Mouse (Mus musculus): ENCODE measurements around the gene Olfr1233.

Olfr1233 gene

DNA sequence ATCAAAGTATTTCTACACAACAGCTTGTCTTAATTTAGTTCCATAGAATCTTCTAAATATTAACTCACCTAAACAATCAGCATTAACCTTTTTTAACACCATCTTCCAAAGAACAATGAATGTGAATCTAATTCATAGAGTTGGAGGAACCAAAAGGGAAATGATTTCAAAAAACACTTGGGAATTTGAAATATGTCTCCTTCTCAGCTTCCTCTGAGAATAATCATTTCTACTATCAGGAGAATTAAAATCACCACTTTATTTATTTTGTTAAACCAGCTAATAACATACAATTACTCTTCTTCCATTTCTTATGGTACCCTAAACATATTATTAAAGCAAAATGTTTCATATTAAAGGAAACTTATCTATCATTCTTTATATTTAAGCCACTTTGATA is at the start of gene Olfr1233:
Olfr1233 (minus strand) TSS at position 101 of the 400 bp plus-strand sequence.
- no peak for DNase-seq (ENCODE audit: low spot score in 2 of 2)

DNA sequence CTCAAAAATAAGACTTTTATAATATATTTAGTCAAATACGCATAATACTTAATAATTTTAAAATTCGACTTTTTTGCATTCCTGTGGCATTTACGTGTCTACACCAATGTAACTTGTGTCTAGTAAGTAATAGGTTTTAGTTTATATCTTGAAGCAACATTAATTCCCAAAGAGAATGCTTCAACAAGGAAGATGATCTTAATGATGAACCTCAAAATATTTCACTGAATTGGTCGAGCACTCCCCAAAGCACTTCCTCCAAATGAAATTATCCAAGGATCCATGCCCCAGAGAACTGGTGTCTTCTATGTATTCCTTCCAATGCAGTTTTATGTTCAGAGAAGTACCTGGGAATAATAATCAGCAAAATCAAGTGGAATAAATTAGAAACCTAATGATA is 22.6 kb upstream of the Olfr1233 start, which contains the start of gene Olfr1234:
Olfr1234 (minus strand) TSS at position 101 of the 400 bp plus-strand sequence.
- no peak for DNase-seq (ENCODE audit: low spot score in 2 of 2)

DNA sequence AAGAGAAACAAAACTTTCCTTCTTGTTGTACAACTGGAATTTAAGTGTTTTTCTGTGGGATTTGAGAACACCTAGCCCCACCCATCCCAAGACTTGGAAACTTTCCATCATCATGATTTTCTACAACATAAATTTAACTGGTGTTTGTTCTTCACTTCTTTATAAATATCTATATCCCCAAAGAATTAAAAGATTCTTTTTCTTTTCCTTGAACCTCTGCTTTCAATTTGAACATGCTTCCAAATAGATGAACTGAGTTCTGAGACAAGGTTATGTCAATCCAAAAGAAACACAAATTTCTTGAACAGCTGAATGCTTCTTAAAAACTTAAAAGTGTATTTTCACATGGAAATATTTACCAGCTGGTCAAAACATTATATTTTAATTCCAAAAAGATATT is 12.6 kb downstream of the Olfr1233 start, which contains the start of gene Olfr1232:
Olfr1232 (minus strand) TSS at position 101 of the 400 bp plus-strand sequence.
- DNase-seq (ENCODE audit: low spot score in 2 of 2) = no peak

DNA sequence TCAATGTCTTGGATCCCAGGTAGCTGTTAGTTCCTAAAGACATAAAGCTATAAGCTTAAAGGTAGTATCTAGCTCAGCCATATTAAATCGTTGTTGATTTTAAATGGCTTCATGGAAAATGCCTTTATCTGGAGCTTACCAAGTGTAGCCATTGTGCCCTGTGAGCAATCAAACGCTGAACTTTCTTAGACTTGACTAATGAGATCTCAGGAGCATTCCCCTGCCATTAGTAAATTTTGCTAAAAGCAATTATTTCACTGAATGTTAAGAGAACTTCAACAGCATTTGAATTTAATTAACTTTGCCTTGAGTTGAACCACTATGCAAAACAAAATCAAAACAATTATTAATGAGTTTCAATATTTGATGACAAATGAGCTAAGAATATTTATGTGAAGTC is 35.2 kb downstream of the Olfr1233 start, which contains the start of gene Olfr1231:
Olfr1231 (minus strand) TSS at position 101 of the 400 bp plus-strand sequence.
- no peak for DNase-seq (ENCODE audit: low spot score in 2 of 2)

DNA sequence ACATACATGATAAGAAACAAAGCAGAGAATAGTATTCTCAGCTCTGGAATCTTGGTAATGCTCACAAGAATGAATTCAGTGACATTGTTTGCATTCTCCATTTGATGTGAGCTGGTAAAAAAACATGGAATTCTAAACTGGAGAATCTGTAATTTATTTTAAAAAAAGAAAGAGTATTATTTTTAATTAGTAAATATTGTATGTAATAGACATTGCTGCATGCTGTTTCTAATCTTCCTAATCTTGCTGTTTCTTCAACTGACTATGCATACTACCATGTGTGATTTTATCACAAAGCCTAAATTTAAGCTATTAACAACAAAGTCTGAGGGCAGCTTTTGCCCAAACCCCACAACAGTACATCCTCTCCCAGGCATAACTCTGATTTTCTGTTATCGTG is 45.0 kb downstream of the Olfr1233 start, which contains the start of gene Olfr1230:
Olfr1230 (minus strand) TSS at position 101 of the 400 bp plus-strand sequence.
- no peak for DNase-seq (ENCODE audit: low spot score in 2 of 2)

DNA sequence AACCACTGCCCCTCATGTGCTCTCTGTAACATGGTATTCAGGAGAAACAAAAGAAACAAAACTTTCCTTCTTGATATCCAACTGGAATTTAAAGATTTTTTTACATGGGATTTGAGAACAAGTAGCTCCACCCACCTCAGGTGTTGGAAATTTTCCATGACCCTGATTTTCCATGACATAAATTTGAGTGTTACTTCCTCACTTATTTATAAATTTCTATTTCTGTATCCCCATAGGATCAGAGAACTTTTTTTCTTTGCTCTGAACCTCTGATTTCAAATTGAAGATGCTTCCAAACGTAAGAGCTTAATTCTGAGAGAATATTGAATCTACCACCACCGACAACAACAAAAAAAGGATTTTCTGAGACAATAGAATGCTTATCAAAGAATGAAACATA is 54.3 kb downstream of the Olfr1233 start, which contains the start of gene Olfr1229:
Olfr1229 (minus strand) TSS at position 101 of the 400 bp plus-strand sequence.
- DNase-seq (ENCODE audit: low spot score in 2 of 2) = no peak

All from spleen, postnatal 10 days (tissue).